Mouse (Mus musculus): ENCODE measurements around the gene Gm38100. TPM values are rescaled to one million over a fixed set of nuclear protein-coding genes. Genes with fewer than 3 reads are reported as not detected.

The Gm38100 gene
- polyA plus RNA-seq, 1 experiment from 2014 or later: not detected

DNA sequence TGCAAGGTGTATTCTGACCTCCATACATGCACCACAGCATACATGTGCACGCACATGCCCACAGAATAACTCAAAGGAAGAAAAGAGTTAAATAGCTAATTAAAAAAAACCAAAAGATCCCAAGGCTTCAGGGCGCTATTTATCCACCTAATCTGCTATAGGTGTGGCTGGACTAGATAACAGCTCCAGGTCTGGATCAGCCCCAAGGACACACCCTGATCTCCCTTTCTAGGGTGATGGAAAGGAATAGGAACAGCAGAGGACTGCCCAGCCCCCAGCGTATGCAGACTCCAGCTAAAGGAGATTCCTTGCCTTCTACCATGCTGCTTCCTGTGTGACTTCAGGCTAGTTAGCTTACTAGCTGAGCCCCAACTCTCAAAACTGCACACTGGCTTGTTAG is 8.1 kb upstream of the Gm38100 start:
- no peak overlapping the region for H3K4me3 ChIP-seq (replicated peaks; ENCODE audit: low read depth, low read length)
- no peak overlapping the region for H3K9ac ChIP-seq (replicated peaks; ENCODE audit: low read length)
- DNase-seq (no peak), ATAC-seq (ENCODE audit: low FRiP score, low TSS enrichment) (no peak)
- no peak overlapping the region for H3K4me2 ChIP-seq (ENCODE audit: low read length)
- WGBS: 90% methylated on average over 3 of the region's 3 CpGs
- H3K36me3 ChIP-seq (ENCODE audit: control insufficient read depth, insufficient read depth, low read length): no peaks in the 10 kb centered on the region
- no peaks in the 10 kb centered on the region for H3K27me3 ChIP-seq (ENCODE audit: control insufficient read depth, insufficient read depth, low read length)
- no peaks in the 10 kb centered on the region for H3K9me3 ChIP-seq (ENCODE audit: control insufficient read depth, low read length)
- H3K27ac ChIP-seq (replicated peaks; ENCODE audit: low read depth, low read length): no peak overlapping the region
- no peaks in the 10 kb centered on the region for H3K4me1 ChIP-seq (ENCODE audit: control insufficient read depth, insufficient read depth, low read length)

DNA sequence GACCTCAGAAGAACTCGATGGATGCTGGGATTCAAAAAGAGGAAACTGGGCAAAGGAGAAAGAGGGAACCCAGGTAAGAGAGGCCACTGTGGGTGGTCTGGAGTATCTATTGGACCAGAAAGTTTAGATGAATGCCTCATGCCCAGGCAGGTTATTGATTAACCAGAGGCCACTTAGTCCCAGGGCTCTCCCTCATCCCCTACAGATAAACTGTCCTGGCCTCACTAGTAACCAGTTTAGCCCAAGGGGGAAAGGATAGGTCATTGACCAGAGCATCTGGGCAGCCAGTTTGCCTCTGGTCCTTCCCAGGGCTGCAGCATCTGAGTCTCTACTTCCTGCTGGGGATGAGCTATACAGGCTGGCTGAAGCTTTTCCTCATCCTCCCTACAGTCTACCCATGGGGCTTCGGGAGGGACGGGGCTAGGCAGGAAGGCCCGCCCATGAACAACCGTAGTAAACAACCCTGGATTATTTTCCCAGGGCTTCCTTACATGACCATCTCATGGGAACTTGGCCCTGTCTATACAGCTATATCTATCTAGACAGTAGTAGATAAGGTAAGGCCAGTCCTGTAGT is 6.3 kb upstream of the Gm38100 start:
- no peak overlapping the region for H3K27ac ChIP-seq (replicated peaks; ENCODE audit: low read depth, low read length)
- ATAC-seq (ENCODE audit: low FRiP score, low TSS enrichment) (no peak), DNase-seq (no peak)
- H3K9ac ChIP-seq (replicated peaks; ENCODE audit: low read length): no peak overlapping the region
- no peaks in the 10 kb centered on the region for H3K9me3 ChIP-seq (ENCODE audit: control insufficient read depth, low read length)
- 88% methylated on average over 5 of the region's 5 CpGs for WGBS
- no peaks in the 10 kb centered on the region for H3K27me3 ChIP-seq (ENCODE audit: control insufficient read depth, insufficient read depth, low read length)
- no peak overlapping the region for H3K4me2 ChIP-seq (ENCODE audit: low read length)
- no peaks in the 10 kb centered on the region for H3K36me3 ChIP-seq (ENCODE audit: control insufficient read depth, insufficient read depth, low read length)
- H3K4me1 ChIP-seq (ENCODE audit: control insufficient read depth, insufficient read depth, low read length): no peaks in the 10 kb centered on the region
- H3K4me3 ChIP-seq (replicated peaks; ENCODE audit: low read depth, low read length): no peak overlapping the region

DNA sequence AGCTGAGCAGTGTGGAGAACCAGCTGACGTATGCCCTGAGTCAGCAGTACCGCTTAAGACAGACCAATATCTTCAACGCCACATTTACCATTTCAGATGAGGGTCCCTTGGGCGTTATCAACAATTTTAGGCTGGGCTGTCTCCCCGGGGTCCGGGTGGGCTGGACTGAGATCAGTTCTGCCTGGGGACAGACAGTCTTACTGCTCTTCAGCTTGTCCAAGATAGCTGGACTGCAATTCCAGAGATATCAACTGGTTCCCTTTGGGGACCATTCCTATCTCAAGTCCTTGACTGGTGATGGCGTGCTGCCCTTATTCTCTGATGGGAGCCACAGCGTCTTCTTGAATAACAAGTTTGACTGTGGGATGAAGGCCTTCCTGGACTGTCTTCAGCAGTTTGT is 962 bp downstream of the Gm38100 start:
- H3K36me3 ChIP-seq (ENCODE audit: control insufficient read depth, insufficient read depth, low read length): no peaks in the 10 kb centered on the region

DNA sequence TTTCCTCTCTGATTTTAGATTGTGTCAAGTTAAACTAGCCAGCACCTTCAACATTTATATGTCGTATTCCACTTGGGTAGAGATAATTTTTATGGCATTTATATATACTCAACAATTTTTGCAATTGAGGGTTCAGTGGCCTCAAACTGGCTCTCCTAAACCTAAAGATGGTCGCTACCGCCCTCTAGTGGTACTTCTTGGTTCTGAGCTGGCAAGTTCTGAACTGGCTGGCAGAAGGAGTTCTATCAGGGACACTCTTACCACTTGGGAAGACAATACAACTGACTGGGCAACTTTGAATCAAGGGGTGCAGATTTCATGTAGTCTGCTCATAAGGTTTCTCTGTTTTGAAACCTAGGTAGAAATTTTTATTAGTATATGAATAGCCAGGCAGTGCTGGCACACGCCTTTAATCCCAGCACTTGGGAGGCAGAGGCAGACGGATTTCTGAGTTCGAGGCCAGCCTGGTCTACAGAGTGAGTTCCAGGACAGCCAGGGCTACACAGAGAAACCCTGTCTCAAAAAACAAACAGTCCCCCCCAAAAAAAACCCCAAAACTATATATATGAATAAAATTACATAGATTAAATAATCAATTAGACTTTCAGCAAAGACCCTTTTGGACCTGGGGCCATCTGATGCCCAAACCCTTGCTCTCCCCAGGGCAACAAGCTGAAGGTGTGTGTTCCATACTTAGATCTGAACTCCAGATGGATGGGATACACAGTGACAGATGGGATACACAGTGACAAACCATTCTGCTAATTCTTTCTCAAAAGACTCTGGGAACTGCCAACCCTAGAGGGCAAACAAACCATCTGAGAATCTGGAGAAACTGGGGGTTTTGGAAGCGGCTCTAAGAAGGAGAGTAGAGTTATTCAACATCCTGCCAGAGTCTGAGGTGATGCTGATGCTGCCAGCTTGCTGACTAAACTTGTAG is 4.0 kb downstream of the Gm38100 start:
- no peaks in the 10 kb centered on the region for H3K4me1 ChIP-seq (ENCODE audit: control insufficient read depth, insufficient read depth, low read length)
- ATAC-seq (ENCODE audit: low FRiP score, low TSS enrichment): 0 out of 2 replicates have a peak, but pooled peaks have one; percentile 40
- H3K9me3 ChIP-seq (ENCODE audit: control insufficient read depth, low read length): no peaks in the 10 kb centered on the region
- H3K27ac ChIP-seq (replicated peaks; ENCODE audit: low read depth, low read length): no peak overlapping the region
- H3K36me3 ChIP-seq (ENCODE audit: control insufficient read depth, insufficient read depth, low read length): no peaks in the 10 kb centered on the region
- no peak overlapping the region for H3K4me2 ChIP-seq (ENCODE audit: low read length)
- 56% methylated on average over 7 of the region's 7 CpGs for WGBS
- H3K9ac ChIP-seq (replicated peaks; ENCODE audit: low read length): no peak overlapping the region
- no peak overlapping the region for H3K4me3 ChIP-seq (replicated peaks; ENCODE audit: low read depth, low read length)
- H3K27me3 ChIP-seq (ENCODE audit: control insufficient read depth, insufficient read depth, low read length): no peaks in the 10 kb centered on the region
- DNase-seq: peak; percentile 93

More for the DNA sequence above, 962 bp downstream of the Gm38100 start:
- WGBS: 92% methylated on average over 8 of the region's 8 CpGs
- Histone ChIP-seq H3K4me1 (ENCODE audit: control insufficient read depth, insufficient read depth, low read length) (no peaks in the 10 kb centered on the region), H3K9ac (replicated peaks; ENCODE audit: low read length) (no peak overlapping the region), H3K27ac (replicated peaks; ENCODE audit: low read depth, low read length) (no peak overlapping the region), H3K4me3 (replicated peaks; ENCODE audit: low read depth, low read length) (no peak overlapping the region), H3K4me2 (ENCODE audit: low read length) (no peak overlapping the region), H3K9me3 (ENCODE audit: control insufficient read depth, low read length) (no peaks in the 10 kb centered on the region), H3K27me3 (ENCODE audit: control insufficient read depth, insufficient read depth, low read length) (no peaks in the 10 kb centered on the region)
- DNase-seq (no peak), ATAC-seq (ENCODE audit: low FRiP score, low TSS enrichment) (no peak)

DNA sequence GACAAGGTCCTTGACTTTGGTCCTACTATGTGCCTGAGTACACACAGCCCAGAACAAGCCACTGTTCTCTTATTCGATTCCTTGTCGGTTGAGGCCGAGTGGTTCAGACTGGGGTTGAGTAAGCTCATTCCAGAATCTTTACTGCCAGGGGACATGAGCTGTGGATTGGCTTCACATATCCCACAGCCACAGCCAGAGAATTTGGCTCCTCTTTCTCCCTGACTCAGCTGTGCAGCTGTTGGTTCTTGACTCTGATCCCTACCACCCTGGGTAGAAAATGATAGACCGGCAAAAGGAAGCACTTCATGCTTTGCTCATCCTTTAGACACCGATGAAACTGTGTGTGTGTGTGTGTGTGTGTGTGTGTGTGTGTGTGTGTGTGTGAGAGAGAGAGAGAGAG is 11.3 kb downstream of the Gm38100 start:
- Histone ChIP-seq H3K4me3 (replicated peaks; ENCODE audit: low read depth, low read length) (no peak overlapping the region), H3K9ac (replicated peaks; ENCODE audit: low read length) (no peak overlapping the region)

DNA sequence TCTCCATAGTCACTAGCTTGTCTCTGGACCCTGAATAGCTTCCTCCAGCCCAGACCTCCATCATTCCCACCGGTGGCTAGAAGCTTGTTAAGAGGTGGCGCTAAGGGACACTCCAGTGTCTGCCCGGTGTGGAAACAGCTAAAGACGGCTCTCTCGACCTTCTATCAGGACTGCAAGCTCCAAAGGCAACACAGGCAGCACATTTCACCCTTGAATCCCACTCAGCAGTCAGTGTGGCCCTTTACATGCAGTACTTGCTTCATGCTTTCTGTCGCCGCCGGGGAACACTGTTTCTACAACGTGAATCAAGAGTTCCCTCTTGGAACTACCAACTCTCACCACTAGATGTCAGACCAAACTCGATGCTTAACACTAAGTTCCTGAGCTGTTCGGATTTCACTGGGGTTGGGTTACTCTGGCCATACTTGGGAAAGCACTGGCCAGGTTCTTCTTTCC is 16.2 kb downstream of the Gm38100 start:
- Histone ChIP-seq H3K9ac (replicated peaks; ENCODE audit: low read length) (peak overlapping the region; percentile 27; the same call in 1 of the 2 replicates), H3K27me3 (ENCODE audit: control insufficient read depth, insufficient read depth, low read length) (no peaks in the 10 kb centered on the region), H3K27ac (replicated peaks; ENCODE audit: low read depth, low read length) (no peak overlapping the region), H3K4me3 (replicated peaks; ENCODE audit: low read depth, low read length) (0 out of 2 replicates have a peak overlapping the region, but pooled peaks have one; percentile 17), H3K4me1 (ENCODE audit: control insufficient read depth, insufficient read depth, low read length) (no peaks in the 10 kb centered on the region), H3K9me3 (ENCODE audit: control insufficient read depth, low read length) (no peaks in the 10 kb centered on the region), H3K36me3 (ENCODE audit: control insufficient read depth, insufficient read depth, low read length) (no peaks in the 10 kb centered on the region), H3K4me2 (ENCODE audit: low read length) (peak overlapping the region; percentile 46)
- peak; percentile 96 for DNase-seq
- 10% methylated on average over 11 of the region's 11 CpGs for WGBS
- ATAC-seq (ENCODE audit: low FRiP score, low TSS enrichment): peak; percentile 78

More for the DNA sequence above, 11.3 kb downstream of the Gm38100 start:
- no peaks in the 10 kb centered on the region for H3K4me1 ChIP-seq (ENCODE audit: control insufficient read depth, insufficient read depth, low read length)
- H3K4me2 ChIP-seq (ENCODE audit: low read length): no peak overlapping the region
- ATAC-seq (ENCODE audit: low FRiP score, low TSS enrichment): no peak
- no peaks in the 10 kb centered on the region for H3K9me3 ChIP-seq (ENCODE audit: control insufficient read depth, low read length)
- H3K27me3 ChIP-seq (ENCODE audit: control insufficient read depth, insufficient read depth, low read length): no peaks in the 10 kb centered on the region
- 95% methylated on average over 5 of the region's 5 CpGs for WGBS
- DNase-seq: no peak
- no peak overlapping the region for H3K27ac ChIP-seq (replicated peaks; ENCODE audit: low read depth, low read length)
- H3K36me3 ChIP-seq (ENCODE audit: control insufficient read depth, insufficient read depth, low read length): no peaks in the 10 kb centered on the region

DNA sequence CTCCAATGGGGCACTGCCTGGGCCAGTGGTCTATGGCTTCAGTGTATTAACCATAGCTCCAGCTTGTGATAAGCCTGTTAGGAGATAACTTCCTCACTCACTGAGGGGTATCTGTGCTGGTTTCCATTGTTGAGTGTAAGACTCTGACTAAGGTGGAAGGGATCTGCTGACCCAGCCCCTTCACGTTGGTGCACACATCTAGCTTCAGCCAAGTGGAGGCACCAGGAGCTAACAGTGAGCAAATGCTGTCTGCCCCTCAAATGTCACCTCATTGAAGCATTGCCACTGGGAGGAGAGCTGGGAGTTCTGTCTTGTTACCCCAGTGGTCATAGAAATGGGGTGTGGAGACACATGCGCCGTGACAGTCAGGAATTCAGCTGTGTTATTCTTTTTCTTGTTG is 18.6 kb downstream of the Gm38100 start:
- DNase-seq (no peak), ATAC-seq (ENCODE audit: low FRiP score, low TSS enrichment) (no peak)
- Histone ChIP-seq H3K4me2 (ENCODE audit: low read length) (no peak overlapping the region), H3K27ac (replicated peaks; ENCODE audit: low read depth, low read length) (no peak overlapping the region), H3K4me3 (replicated peaks; ENCODE audit: low read depth, low read length) (no peak overlapping the region), H3K4me1 (ENCODE audit: control insufficient read depth, insufficient read depth, low read length) (no peaks in the 10 kb centered on the region), H3K36me3 (ENCODE audit: control insufficient read depth, insufficient read depth, low read length) (no peaks in the 10 kb centered on the region), H3K27me3 (ENCODE audit: control insufficient read depth, insufficient read depth, low read length) (no peaks in the 10 kb centered on the region), H3K9me3 (ENCODE audit: control insufficient read depth, low read length) (no peaks in the 10 kb centered on the region), H3K9ac (replicated peaks; ENCODE audit: low read length) (no peak overlapping the region)
- WGBS: 85% methylated on average over 3 of the region's 3 CpGs

DNA sequence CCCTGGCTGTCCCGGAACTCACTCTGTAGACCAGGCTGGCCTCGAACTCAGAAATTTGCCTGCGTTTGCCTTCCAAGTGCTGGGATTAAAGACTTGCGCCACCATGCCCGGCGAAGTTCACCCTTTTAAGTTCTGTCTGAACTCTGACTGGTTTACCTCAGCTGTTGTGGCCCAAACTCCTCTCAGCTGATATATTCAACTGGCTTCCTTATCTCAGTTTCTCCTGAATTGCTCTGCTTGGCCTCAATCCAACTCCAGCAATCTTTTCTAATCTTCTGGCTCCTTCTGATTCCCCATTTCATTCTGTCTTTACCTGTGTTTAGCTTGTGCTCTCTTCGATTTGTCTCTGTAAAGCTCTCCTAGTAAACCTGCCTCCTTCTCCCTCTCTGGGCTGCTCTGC is 23.0 kb downstream of the Gm38100 start:
- Histone ChIP-seq H3K4me3 (replicated peaks; ENCODE audit: low read depth, low read length) (no peak overlapping the region), H3K9ac (replicated peaks; ENCODE audit: low read length) (no peak overlapping the region), H3K4me2 (ENCODE audit: low read length) (no peak overlapping the region), H3K27ac (replicated peaks; ENCODE audit: low read depth, low read length) (no peak overlapping the region), H3K36me3 (ENCODE audit: control insufficient read depth, insufficient read depth, low read length) (no peaks in the 10 kb centered on the region), H3K27me3 (ENCODE audit: control insufficient read depth, insufficient read depth, low read length) (no peaks in the 10 kb centered on the region), H3K4me1 (ENCODE audit: control insufficient read depth, insufficient read depth, low read length) (no peaks in the 10 kb centered on the region), H3K9me3 (ENCODE audit: control insufficient read depth, low read length) (no peaks in the 10 kb centered on the region)
- WGBS: 92% methylated on average over 7 of the region's 7 CpGs
- DNase-seq (no peak), ATAC-seq (ENCODE audit: low FRiP score, low TSS enrichment) (no peak)

All from midbrain, embryonic 14.5 days (tissue).